Mouse (Mus musculus) bone marrow, adult 2 months (tissue): ENCODE data around the gene Ifnk.

Source experiments
- CTCF ChIP-seq: fragments of 200-500 bp; IDR thresholded peaks from 2 replicates; pipeline ENCODE4 v1.5.1; 2011; ENCODE audit warnings: low read length, control low read depth; ENCODE audit not compliant: control insufficient read depth, insufficient read depth
- POLR2A ChIP-seq: fragments of 200-500 bp; IDR thresholded peaks from 2 replicates; pipeline ENCODE4 v1.6.1; 2011; ENCODE audit warnings: low read depth, mild to moderate bottlenecking, control low read depth, low read length, borderline replicate concordance; ENCODE audit not compliant: control insufficient read depth

DNA sequence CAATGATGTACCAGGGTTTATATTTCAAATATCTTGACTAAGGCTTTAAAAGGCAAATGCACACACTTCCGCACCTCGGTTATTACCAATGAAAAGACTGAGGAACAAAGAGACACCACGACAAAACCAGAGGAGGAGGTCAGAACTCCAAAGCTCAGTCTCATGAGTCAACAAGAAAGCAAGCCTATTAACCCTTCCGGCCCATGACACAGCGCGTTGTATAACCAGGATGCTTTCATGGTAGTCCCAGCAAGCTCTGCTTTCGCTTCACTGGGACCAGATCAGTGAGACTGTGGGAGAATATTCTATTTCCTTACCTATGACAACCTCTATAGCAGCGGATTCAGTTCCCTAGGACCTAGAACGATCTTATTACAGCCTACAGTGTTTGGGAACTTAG lies 25.1 kb upstream of the Ifnk start:
- no peak for TF ChIP-seq CTCF
- TF ChIP-seq POLR2A, result no peak
